Mouse (Mus musculus) forebrain, postnatal 0 days (tissue): Measurements from ENCODE around the gene Gtf2h2. TPM values are rescaled to one million over a fixed set of nuclear protein-coding genes. Genes with fewer than 3 reads are reported as not detected.

ENCODE experiments used
- ATAC-seq: fragments of 200-750 bp; cut with Nextera tagmentation; 2 replicates; pipeline ENCODE4 v1.8.0; 2017; ENCODE audit warnings: mild to moderate bottlenecking, moderate library complexity
- DNase-seq: peaks from one replicate; pipeline ENCODE4 v3.0.0-alpha.2; 2015
- H3K27ac ChIP-seq: fragments of 300-500 bp; sonication (generic); 2 replicates; pipeline ENCODE4 v1.5.1; 2014; ENCODE audit warnings: low read depth, mild to moderate bottlenecking, antibody characterized with exemption, low read length, moderate library complexity, mixed read lengths
- H3K27me3 ChIP-seq: fragments of 300-500 bp; sonication (generic); 2 replicates; pipeline ENCODE4 v1.6.1; 2014; ENCODE audit warnings: mild to moderate bottlenecking, low read length, mixed read lengths; ENCODE audit not compliant: insufficient read depth
- H3K36me3 ChIP-seq: fragments of 300-500 bp; sonication (generic); 2 replicates; pipeline ENCODE4 v1.6.1; 2014; ENCODE audit warnings: mild to moderate bottlenecking, moderate library complexity; ENCODE audit not compliant: insufficient read depth
- H3K4me1 ChIP-seq: fragments of 300-500 bp; sonication (generic); 2 replicates; pipeline ENCODE4 v1.6.1; 2014; ENCODE audit warnings: antibody characterized with exemption; ENCODE audit not compliant: insufficient read depth
- H3K4me2 ChIP-seq: fragments of 300-500 bp; sonication (generic); 2 replicates; pipeline ENCODE4 v1.6.1; 2014; ENCODE audit warnings: low read depth, mild to moderate bottlenecking, moderate library complexity
- H3K4me3 ChIP-seq: fragments of 300-500 bp; sonication (generic); 2 replicates; pipeline ENCODE4 v1.5.1; 2014; ENCODE audit warnings: low read depth, low read length, mixed read lengths
- H3K9ac ChIP-seq: fragments of 300-500 bp; sonication (generic); 2 replicates; pipeline ENCODE4 v1.6.1; 2014; ENCODE audit warnings: mild to moderate bottlenecking
- H3K9me3 ChIP-seq: fragments of 300-500 bp; sonication (generic); 2 replicates; pipeline ENCODE4 v1.6.1; 2016; ENCODE audit warnings: low read length
- CTCF ChIP-seq: sonication (generic); IDR thresholded peaks from 2 replicates; pipeline ENCODE4 v1.5.1; 2016; ENCODE audit warnings: antibody characterized with exemption, control low read depth, low read depth
- WGBS: fragments of 180-500 bp; shearing (Covaris S2); extraction: QIAGEN DNeasy Blood & Tissue Kit; methylation state at CpG from one replicate; pipeline ENCODE4 v1.1.7; 2014; 5-methylcytosine and 5-hydroxymethylcytosine counted together
- polyA plus RNA-seq: library from polyadenylated mRNA; unstranded; fragments of >200 nt; fragmentation: Nextera tagmentation; extraction: Ambion mirVana; gene quantifications from 2 replicates; pipeline ENCODE4 v1.2.1, GENCODE M21; 2015
- total RNA-seq: library from RNA; depleted of rRNA; stranded (reverse); fragments of >200 nt; gene quantifications from 2 replicates; pipeline ENCODE4 v1.2.3, GENCODE M21; 2014

Gtf2h2 gene
- total and polyA plus RNA-seq, 2 experiments from 2014 or later = 44.9 to 58.8 TPM

DNA sequence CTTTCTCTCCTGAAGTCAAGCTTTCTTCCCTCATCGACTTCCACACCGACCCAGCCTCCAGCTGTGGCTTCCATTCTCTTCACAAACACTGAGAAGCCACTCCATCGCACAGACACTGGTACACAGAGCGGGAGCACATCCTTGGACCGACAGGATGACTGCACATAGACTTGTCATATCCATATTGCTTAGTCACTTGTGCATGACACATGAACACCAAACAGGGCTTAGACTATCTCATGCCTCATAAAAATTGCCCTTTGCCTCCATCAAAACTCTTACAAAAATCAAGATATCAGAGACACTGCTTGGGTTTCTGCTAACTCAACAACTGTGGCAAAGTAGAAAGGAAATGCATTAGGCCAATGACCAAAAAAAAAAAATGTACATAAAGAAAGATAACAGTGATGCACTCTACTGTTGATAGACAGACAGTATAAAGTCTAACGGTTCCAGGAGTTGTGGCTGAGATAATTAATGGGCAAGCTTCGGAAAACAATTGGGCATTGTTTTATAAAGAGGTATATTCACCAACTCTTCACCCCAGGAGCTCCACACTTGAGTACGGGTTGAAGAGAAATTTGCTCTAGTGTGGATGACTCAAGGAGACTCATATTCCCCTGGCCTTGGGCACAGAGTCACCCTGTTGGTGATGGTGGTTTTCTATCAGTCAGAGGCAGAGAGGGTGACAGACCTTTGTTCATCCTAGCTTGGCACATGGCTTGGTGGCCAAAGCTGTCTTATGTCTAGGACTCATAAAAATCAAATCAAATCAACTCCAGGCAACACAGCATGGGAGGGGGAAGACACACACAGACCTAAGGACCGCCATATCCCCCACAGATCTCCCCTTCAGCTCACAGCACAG, 29.6 kb upstream of the Gtf2h2 start:
- H3K4me1 ChIP-seq = peaks cover 3% of the 10 kb centered on the region; the same call in 1 of the 2 replicates
- no peak for TF ChIP-seq CTCF
- H3K27me3 ChIP-seq = no peaks in the 10 kb centered on the region
- no peak overlapping the region for H3K9ac ChIP-seq
- DNase-seq (no peak), ATAC-seq (no peak)
- 87% methylated on average over 9 of the region's 9 CpGs for WGBS
- H3K9me3 ChIP-seq = no peaks in the 10 kb centered on the region
- H3K27ac ChIP-seq = no peak overlapping the region
- H3K4me2 ChIP-seq = no peak overlapping the region
- H3K36me3 ChIP-seq = no peaks in the 10 kb centered on the region
- H3K4me3 ChIP-seq = no peak overlapping the region

DNA sequence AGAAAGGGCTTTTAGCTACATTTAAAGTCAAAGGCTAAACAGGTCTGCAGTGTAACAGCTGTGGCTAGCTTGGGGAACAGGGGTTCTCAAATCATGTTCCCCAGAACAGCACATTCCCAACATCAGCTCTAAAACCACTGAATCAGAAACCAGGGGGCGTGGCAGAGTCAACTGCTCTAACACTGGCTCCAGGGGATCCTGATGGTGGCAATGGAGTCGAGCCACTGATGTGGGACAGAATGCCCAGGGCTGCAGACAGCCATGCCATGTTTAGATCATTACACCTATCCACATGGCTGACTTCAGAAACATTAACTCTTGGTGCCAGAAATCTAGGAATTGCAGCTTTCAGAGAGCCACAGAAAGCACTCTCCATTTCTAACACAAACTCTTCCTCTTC, 26.8 kb upstream of the Gtf2h2 start:
- H3K9ac ChIP-seq = no peak overlapping the region
- no peak overlapping the region for H3K4me3 ChIP-seq
- H3K27me3 ChIP-seq = no peaks in the 10 kb centered on the region
- DNase-seq (no peak), ATAC-seq (no peak)
- no peak overlapping the region for H3K27ac ChIP-seq
- H3K36me3 ChIP-seq = no peaks in the 10 kb centered on the region
- H3K9me3 ChIP-seq = no peaks in the 10 kb centered on the region
- no peak for TF ChIP-seq CTCF
- WGBS = 83% methylated on average over 2 of the region's 2 CpGs
- H3K4me2 ChIP-seq = no peak overlapping the region
- H3K4me1 ChIP-seq = no peaks in the 10 kb centered on the region

DNA sequence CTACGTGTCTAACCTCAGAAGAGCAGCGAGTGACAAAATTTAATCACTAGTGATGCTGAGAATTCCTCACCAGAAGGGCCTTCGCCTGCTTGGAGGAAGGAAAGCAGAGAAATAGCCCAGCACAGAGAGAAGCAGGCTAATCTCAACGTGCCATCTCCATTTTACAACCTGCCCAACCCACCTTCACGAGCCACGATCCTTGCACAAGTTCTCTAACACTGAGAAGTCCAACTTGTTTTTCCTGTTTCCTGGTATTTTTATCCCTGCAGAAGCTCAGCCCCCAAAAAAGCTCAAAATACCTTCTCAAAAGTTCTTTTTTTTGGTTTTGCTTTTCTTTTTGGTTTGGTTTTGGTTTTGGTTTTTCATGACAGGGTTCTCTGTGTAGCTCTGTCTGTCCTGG, 25.8 kb upstream of the Gtf2h2 start:
- Histone ChIP-seq H3K4me2 (no peak overlapping the region), H3K4me3 (no peak overlapping the region), H3K27me3 (no peaks in the 10 kb centered on the region), H3K36me3 (no peaks in the 10 kb centered on the region), H3K27ac (no peak overlapping the region), H3K4me1 (no peaks in the 10 kb centered on the region), H3K9ac (no peak overlapping the region), H3K9me3 (no peaks in the 10 kb centered on the region)
- TF ChIP-seq CTCF = no peak
- WGBS = 91% methylated on average over 6 of the region's 6 CpGs
- ATAC-seq (no peak), DNase-seq (no peak)

DNA sequence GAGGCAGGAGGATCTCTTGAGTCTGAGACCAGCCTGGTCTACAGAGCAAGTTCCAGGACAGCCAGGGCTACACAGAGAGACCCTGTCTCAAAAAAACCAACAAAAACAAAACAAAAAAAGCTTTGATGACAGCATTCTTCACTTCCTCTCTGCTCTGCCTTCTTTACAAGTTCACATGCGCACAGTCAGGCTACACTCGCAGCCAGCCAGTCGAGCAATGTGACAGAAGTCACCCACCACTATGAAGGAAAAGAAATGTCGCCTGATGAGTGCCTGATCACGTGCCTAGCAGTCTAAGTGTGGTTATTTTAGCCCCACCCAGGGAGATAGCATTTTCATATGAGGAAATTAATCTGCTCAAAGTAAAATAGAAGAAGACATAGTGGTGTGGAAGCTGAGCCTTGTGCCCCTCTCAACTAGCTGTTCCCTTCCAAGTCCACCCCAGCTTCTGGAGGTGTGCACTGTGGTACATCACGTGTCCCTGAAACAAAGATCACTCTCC, 25.3 kb upstream of the Gtf2h2 start:
- Histone ChIP-seq H3K27ac (no peak overlapping the region), H3K4me2 (no peak overlapping the region), H3K4me3 (no peak overlapping the region), H3K27me3 (no peaks in the 10 kb centered on the region), H3K36me3 (no peaks in the 10 kb centered on the region), H3K4me1 (no peaks in the 10 kb centered on the region), H3K9me3 (no peaks in the 10 kb centered on the region), H3K9ac (no peak overlapping the region)
- ATAC-seq (no peak), DNase-seq (no peak)
- TF ChIP-seq CTCF = no peak
- WGBS = 92% methylated on average over 6 of the region's 6 CpGs

DNA sequence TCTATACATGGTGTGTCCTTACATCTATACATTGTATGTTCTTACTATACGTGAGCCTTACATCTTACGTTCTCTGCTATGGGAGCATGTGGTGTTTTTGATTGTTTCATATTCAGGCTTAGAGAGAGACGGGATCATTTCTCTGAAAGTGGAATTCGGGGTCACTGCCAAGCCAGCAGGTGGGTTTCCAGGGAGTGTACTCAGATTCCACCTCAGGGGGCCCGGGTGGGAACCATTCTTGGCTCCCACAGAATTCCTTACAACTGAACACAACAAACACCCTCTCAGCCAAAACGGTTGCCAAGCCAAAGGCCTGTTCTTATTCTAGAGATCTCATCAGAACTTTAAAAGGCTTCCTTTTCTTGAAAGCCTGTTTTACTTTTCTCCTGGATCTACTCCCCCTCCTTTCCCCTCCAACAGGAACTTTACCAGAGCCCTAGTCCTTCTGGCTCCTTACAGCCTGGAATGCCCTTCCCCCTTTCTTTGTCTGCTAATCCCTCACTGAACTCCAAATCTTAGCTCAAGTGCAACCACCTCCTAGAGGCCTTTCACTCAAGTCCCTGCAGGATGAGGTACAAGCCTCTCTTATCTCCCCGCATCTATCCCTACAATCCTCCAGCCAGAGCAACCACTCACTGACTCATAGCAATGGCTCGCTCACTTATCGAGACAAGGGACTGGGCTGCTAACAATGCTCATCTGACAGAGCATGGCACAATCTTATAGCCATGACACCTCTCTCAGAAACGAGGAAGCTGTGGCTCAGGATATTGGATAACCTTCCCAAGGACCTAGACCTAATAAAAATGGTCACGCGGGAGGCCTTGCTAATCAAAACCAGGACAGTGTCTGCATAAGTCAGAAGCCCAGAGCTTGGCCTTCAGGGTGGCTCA, 24.1 kb upstream of the Gtf2h2 start:
- Histone ChIP-seq H3K9me3 (no peaks in the 10 kb centered on the region), H3K27ac (peak overlapping the region; percentile 54; the same call in 1 of the 2 replicates), H3K9ac (no peak overlapping the region), H3K4me3 (no peak overlapping the region), H3K4me2 (no peak overlapping the region), H3K4me1 (no peaks in the 10 kb centered on the region), H3K27me3 (no peaks in the 10 kb centered on the region), H3K36me3 (no peaks in the 10 kb centered on the region)
- DNase-seq (peak; percentile 36), ATAC-seq (peak; percentile 43)
- 34% methylated on average over 12 of the region's 12 CpGs for WGBS
- no peak for TF ChIP-seq CTCF

DNA sequence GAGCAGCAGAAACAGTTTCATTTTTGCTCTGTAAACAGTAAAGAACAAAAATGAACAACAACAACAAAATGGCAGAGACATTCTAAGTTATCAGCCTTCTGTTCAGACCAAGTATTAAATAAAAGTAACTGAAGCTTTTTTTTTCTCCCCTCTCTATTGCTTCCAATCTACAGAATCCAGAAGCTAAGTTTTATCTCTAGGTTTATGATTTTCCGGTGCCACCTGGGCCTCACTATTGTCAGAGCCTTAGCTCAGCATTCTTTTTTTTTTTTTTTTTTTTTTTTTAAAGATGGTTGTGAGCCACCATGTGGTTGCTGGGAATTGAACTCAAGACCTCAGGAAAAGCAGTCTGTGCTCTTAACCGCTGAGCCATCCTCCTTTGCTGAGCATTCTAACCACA, 20.4 kb upstream of the Gtf2h2 start:
- no peak overlapping the region for H3K4me2 ChIP-seq
- no peak overlapping the region for H3K27ac ChIP-seq
- H3K4me3 ChIP-seq = no peak overlapping the region
- H3K9ac ChIP-seq = no peak overlapping the region
- TF ChIP-seq CTCF = no peak
- no peaks in the 10 kb centered on the region for H3K36me3 ChIP-seq
- 91% methylated on average over 2 of the region's 2 CpGs for WGBS
- no peaks in the 10 kb centered on the region for H3K9me3 ChIP-seq
- H3K4me1 ChIP-seq = no peaks in the 10 kb centered on the region
- ATAC-seq = no peak
- no peak for DNase-seq
- H3K27me3 ChIP-seq = no peaks in the 10 kb centered on the region

DNA sequence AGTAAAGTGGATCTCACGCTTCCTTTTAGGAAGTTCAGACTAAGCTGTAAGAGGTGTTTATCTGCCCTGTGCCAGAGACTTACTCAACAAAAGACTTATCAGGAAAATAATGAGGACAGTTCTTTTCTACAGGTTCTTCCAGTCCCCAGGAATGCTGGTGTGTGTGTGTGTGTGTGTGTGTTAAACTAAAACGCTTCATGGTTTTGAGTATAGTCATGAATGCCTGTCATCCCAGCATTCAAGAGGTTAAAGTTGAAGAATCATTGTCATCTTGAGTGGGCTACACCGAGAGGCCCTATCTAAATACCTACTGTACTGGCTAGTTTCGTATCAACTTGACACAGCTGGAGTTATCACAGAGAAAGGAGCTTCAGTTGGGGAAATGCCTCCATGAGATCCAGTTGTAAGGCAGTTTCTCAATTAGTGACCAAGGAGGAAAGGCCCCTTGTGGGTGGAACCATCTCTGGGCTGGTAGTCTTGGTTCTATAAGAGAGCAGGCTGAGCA, 19.5 kb upstream of the Gtf2h2 start:
- DNase-seq = no peak
- no peak overlapping the region for H3K4me2 ChIP-seq
- TF ChIP-seq CTCF = no peak
- WGBS = 80% methylated on average over 4 of the region's 4 CpGs
- H3K36me3 ChIP-seq = no peaks in the 10 kb centered on the region
- no peak for ATAC-seq
- H3K9ac ChIP-seq = no peak overlapping the region
- no peaks in the 10 kb centered on the region for H3K4me1 ChIP-seq
- no peak overlapping the region for H3K27ac ChIP-seq
- no peaks in the 10 kb centered on the region for H3K27me3 ChIP-seq
- no peaks in the 10 kb centered on the region for H3K9me3 ChIP-seq
- no peak overlapping the region for H3K4me3 ChIP-seq
